Mouse (Mus musculus): ENCODE results near the gene Antxrl. TPM values are rescaled to one million over a fixed set of nuclear protein-coding genes. Genes with fewer than 3 reads are reported as not detected.

Antxrl gene
- polyA plus RNA-seq (2015; fragmentation: Nextera tagmentation; extraction: Ambion mirVana) = not detected in 2 replicates

DNA sequence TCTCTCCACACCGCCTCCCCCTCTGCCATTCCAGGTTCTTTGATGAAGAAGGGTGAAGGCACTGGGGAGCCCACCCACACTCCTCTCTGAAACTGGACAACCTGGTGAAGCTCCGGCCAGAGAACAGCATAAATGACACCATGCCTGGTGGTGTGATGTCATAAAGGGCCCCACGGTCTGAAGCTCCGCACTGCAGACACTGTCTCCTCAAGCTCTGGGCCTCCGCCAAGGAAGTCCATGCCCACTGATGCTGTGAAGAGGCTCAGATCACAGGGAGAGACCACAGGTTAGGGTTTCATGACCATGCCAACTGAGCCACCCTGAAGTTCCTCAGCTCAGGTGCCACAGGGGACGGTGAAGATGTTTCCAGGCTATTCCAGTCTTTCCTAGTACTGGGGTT, at the start of gene Antxrl:
Antxrl (plus strand) TSS at position 192 of the 400 bp plus-strand sequence.

DNA sequence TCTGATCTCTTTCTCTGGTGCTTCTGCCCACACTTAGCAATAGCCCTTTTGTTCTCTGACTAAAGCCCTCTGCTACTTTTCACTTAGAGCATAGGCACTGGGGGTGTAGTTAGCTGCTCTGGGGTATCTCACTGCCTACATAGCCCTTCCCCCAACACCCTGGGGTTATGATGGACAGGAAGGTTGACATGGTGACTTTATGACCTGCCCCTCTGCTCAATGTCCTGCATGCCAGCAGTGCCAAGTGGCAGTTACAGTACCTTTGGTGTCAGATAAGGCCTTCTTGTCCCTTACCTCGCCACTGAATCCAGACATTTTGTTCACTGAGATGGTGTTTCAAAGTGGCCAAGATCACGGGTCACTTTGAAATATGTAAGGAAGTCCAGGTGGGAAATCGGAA, 37.4 kb upstream of the Antxrl start, which contains the start of gene Gm30083:
Gm30083 (minus strand) TSS at position 120 of the 400 bp plus-strand sequence.

DNA sequence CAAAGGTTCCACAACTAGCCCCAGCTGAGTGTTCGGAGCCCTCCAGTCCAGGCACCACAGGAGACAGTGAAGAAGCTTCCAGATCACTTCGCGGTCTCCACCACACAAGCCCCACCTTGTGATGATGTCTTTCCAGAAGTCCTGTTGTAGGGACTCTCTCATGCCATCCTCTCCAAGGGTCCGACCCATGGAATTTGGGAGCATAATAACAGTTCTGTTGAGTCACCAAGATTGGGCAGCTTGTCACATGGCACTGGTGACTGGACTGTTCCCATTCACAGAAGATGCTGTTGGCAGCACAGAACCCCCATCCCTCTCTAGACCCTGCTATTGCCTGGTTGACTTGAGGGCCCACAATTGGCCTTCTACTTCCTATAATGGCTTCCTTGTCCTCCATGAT, 36.1 kb upstream of the Antxrl start, which contains the start of gene Gm5460:
Gm5460 (plus strand) TSS at position 378 of the 400 bp plus-strand sequence.

DNA sequence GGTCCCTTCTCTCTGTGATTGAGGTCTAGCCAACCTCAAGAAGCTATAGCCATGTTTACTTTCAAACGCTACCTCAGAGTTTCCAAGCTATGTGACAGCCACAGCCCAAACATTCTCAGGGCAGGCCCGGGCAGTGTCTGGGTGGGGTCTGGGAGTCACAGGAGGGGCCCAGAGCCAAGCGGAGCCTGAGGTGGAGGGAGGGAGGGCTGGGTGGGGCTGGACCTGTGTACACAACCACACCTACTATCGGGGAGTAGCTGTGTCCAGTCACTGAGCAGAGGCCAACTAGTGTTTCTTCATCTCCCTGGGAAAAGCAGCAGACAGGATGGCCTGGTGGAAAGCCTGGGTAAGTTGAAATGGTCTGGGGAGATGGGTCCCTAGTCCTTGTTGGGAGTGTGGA, 33.2 kb downstream of the Antxrl start, which contains the start of gene Anxa8:
Anxa8 (plus strand) TSS at position 251 of the 400 bp plus-strand sequence.

DNA sequence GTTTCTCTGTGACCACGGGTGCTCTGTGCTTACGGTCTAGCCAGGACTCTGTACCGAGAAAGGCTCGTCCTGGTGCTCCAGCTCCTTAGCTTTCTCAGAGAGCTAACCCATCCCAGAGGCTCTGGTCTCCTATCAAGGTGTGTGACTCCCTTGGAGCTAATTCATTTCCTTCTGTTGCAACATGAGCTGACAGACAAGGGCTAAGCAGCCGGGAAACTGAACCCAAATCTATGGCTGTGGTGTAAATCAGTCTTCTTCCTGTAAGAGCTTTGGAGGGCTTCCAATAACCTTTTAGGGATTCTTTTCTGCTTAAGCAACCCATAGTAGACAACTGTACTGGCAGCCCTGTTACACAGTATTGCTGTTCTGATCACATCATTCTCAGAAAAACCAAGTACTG, 50.1 kb downstream of the Antxrl start, which contains the start of gene A630023A22Rik:
A630023A22Rik (minus strand) TSS at position 154 of the 400 bp plus-strand sequence.

Other genes starting within 250 kb of the Antxrl start
- 3.0 and 4.5 TPM in 2 replicates for gene Gdf10, start 129.1 kb upstream of the Antxrl start, polyA plus RNA-seq (2015; fragmentation: Nextera tagmentation; extraction: Ambion mirVana)
- not detected in 2 replicates for gene Gdf2, start 111.7 kb upstream of the Antxrl start, polyA plus RNA-seq (2015; fragmentation: Nextera tagmentation; extraction: Ambion mirVana)
- not detected in 2 replicates for gene Rbp3, start 98.7 kb upstream of the Antxrl start, polyA plus RNA-seq (2015; fragmentation: Nextera tagmentation; extraction: Ambion mirVana)
- gene Zfp488, start 73.9 kb upstream of the Antxrl start, polyA plus RNA-seq (2015; fragmentation: Nextera tagmentation; extraction: Ambion mirVana) = 0.02 and 0.04 TPM in 2 replicates
- gene Gm30083, start 37.5 kb upstream of the Antxrl start, polyA plus RNA-seq (2015; fragmentation: Nextera tagmentation; extraction: Ambion mirVana) = 0.06 and 0.23 TPM in 2 replicates
- gene Gm5460, start 35.9 kb upstream of the Antxrl start, polyA plus RNA-seq (2015; fragmentation: Nextera tagmentation; extraction: Ambion mirVana) = not detected in 2 replicates
- 33.0 and 47.8 TPM in 2 replicates for gene Anxa8, start 33.3 kb downstream of the Antxrl start, polyA plus RNA-seq (2015; fragmentation: Nextera tagmentation; extraction: Ambion mirVana)
- gene A630023A22Rik, start 50.0 kb downstream of the Antxrl start, polyA plus RNA-seq (2015; fragmentation: Nextera tagmentation; extraction: Ambion mirVana) = 10.1 and 23.3 TPM in 2 replicates
- 2.7 and 4.1 TPM in 2 replicates for gene Npy4r, start 99.8 kb downstream of the Antxrl start, polyA plus RNA-seq (2015; fragmentation: Nextera tagmentation; extraction: Ambion mirVana)
- 0.18 and 0.47 TPM in 2 replicates for gene Gprin2, start 148.9 kb downstream of the Antxrl start, polyA plus RNA-seq (2015; fragmentation: Nextera tagmentation; extraction: Ambion mirVana)
- 1.3 and 1.5 TPM in 2 replicates for gene Syt15, start 166.9 kb downstream of the Antxrl start, polyA plus RNA-seq (2015; fragmentation: Nextera tagmentation; extraction: Ambion mirVana)